Mouse (Mus musculus) ovary, postnatal 10 days (tissue): ENCODE measurements around the gene Ifitm6.
"Not testable (repeated sequence)": the region's sequence is repeated elsewhere in the genome, so short reads cannot be mapped to it uniquely, and the experiment has no call there.

ENCODE experiments used
- DNase-seq: peaks from one replicate; pipeline ENCODE4 v3.0.0; 2022; ENCODE audit warnings: low spot score

Gene Ifitm6

GRCm38 (mm10) chr7:141017824-141018223, at the start of gene Ifitm6:
Gene Ifitm6, minus strand, starts transcription at chr7:141017924.
- DNase-seq = not testable (repeated sequence)

DNA sequence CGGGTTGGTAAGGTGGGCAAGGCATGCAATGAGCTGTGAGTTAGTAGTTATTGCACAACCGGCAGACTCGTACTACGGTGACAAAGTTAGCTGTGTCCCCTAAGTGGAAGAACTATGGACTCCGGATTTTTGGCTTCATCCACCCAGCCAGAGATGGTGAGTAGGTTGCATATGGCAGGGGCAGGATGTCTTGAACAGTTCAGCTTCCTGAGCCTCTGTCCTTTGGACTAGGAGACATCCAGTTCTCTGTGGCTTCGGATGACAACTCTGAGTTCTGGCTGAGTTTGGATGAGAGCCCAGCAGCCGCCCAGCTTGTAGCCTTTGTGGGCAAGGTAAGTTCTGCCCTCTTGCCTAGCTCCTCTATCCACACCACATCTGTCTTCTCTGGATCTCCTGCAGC, 46.9 kb upstream of the Ifitm6 start:
- no peak for DNase-seq

- DNase-seq = no peak
Measured at GRCm38 (mm10) chr7:141064175-141064574, 46.5 kb upstream of the Ifitm6 start.

DNA sequence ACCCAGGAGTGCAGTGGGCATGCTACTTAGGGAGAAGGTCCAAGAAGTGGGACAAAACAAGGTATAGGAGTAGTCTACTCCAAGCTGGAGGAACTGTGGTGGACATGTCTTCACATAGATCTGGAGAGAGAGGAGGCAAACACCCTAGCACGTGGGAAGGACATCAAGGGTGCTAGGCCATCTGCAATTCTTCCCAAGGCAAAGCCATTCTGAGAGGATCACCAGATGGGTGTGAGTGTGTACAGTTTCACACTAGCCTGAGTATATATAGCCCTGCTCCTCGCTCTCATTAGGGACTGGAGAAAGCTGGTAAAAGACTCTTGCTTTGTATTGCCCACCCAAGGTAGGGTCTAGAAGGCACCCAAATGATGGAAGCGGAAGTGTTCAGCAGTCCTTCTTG, 45.6 kb upstream of the Ifitm6 start:
- no peak for DNase-seq

GRCm38 (mm10) chr7:141062525-141062924, 44.8 kb upstream of the Ifitm6 start:
- no peak for DNase-seq

DNA sequence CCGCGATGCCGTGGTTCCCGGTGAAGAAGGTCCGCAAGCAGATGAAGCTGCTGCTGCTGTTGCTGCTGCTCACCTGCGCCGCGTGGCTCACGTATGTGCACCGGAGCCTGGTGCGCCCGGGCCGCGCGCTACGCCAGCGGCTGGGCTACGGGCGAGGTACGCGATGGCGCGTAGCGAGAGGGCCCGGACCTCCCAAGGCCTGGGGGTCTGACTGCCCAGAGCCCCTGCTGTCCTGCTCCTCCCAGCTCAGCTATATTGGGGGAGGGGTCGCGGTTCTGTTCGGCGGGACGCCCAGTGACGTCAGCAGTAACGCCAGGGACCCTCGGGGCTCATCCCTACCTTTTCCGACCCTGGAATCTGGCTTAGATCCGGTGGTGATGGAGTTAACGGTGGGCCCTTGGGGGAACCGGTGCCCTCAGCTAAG, 43.6 kb upstream of the Ifitm6 start:
- DNase-seq = no peak

- DNase-seq = peak; percentile 38
Measured at GRCm38 (mm10) chr7:141060426-141061242, 42.9 kb upstream of the Ifitm6 start, which contains the start of gene B4galnt4. Gene B4galnt4, plus strand, starts transcription at chr7:141061104.

GRCm38 (mm10) chr7:141059929-141060328, 42.2 kb upstream of the Ifitm6 start:
- no peak for DNase-seq

DNA sequence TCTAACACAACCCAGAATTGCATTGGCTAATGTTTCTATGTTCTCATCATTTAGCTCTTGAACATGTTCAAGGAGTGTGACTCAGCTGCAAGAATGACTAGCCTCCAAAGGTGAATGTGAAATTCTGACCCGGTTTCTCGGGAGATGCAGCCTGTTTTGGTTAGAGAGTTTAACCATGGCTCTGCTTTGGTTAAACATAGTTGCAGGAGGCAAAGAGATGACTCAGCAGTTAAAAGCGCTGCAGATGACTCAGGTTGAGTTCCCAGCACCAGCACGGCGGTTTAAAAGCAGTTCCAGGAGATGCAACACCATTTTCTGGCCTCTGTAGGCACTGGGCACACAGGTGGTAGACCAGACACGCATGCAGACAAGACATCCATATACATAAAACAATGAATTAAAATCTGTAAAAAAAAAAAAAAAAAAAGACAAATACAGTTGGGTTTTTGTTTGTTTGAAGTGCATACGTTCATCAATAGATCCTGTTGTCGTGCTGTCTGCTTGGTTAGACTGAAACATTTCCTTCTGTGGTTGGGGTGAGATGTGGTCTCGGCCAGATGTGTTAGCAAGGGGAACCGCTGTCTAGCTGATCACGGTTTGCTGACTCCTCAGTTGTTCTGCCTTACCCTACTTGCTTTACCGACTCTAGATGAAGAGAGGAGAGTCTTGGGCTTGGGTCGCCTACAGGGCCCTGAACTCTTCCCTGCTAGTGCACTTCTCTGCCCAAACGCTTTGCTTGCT, 41.0 kb upstream of the Ifitm6 start:
- DNase-seq = no peak

GRCm38 (mm10) chr7:141057541-141057940, 39.8 kb upstream of the Ifitm6 start:
- no peak for DNase-seq

GRCm38 (mm10) chr7:141056976-141057375, 39.3 kb upstream of the Ifitm6 start:
- no peak for DNase-seq

GRCm38 (mm10) chr7:141055785-141056184, 38.1 kb upstream of the Ifitm6 start:
- DNase-seq = no peak

GRCm38 (mm10) chr7:141052421-141052820, 34.7 kb upstream of the Ifitm6 start:
- no peak for DNase-seq

- DNase-seq = no peak
Measured at GRCm38 (mm10) chr7:141052016-141052415, 34.3 kb upstream of the Ifitm6 start.

- no peak for DNase-seq
Measured at GRCm38 (mm10) chr7:141051060-141051685, 33.4 kb upstream of the Ifitm6 start.

DNA sequence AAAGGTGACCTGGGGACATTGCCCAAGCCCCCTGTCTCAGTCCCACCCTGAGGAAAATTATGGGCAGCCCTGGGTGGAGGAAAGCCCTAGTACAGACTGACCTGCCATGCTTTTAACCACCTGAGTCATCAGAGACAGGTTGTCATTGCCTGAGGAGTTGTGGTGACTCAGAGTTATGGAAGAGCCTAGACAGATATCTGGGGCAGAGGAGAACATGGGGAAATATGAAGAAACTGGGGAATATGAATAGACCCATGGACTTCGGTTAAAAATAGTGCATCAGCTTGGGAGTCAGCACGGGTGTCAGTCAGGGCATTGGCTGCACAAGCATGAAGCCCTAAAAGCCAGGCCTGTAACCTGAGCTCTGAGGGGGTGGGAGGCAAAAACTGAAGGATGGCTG, 31.6 kb upstream of the Ifitm6 start:
- DNase-seq = no peak

GRCm38 (mm10) chr7:141048226-141049218, 30.8 kb upstream of the Ifitm6 start:
- DNase-seq = peak; percentile 87

- DNase-seq = peak; percentile 48
Measured at GRCm38 (mm10) chr7:141047581-141048225, 30.0 kb upstream of the Ifitm6 start.

DNA sequence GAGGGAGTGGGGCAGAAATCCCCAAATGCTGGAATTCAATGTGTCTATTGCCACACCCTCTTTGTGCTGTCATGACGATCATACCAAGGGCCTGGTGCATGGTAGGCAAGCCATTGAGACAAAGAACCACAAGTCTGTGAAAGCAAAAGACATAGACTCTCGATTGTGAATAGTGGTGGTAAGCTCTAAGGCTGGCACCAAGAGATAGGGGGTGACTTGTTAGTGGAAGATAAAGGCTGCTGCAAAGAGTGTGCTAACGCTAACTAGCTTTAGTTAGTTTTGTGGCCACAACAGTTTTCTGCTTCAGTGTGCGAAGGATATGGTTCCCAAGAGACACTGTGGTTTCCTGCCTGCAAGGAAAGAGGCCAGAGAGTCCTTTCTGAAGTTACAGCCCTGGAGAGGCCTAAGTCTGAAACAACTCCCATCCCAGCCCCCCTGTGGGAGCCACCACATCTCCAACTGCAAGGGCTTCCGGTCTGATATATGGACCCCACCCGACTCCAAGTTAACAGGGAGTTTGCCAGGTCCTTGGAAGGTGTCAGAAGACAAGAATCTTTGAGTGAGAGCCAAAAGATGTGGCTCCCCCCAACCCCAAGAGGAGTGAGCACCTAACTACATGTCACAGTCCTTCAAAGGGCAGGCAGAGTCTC, 29.3 kb upstream of the Ifitm6 start:
- DNase-seq = no peak

DNA sequence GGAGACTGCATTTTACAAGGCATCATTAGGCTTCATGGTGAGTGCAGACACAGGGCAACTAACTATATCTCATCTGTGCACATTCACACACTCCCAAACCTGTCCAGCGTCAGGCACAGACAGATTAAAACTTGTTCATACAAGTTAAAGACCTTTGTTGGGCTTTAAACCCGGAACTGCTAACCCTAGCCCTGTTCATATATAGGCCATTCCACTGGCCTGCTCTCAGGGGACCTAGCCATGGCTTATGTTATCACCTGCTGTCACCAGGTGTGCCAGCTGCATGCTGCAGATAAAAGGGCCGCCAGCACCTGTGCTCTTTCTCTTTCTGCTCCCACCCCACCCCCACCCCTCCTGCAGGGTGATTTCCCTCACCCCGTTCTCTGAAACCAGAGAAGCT, 24.8 kb upstream of the Ifitm6 start:
- no peak for DNase-seq
